Mouse (Mus musculus) midbrain, postnatal 0 days (tissue): ENCODE results near the gene Tas2r136. TPM values are rescaled to one million over a fixed set of nuclear protein-coding genes. Genes with fewer than 3 reads are reported as not detected.

Experiments used
- ATAC-seq: fragments of 200-750 bp; cut with Nextera tagmentation; 2 replicates; pipeline ENCODE4 v1.8.0; 2017; ENCODE audit warnings: moderate number of reproducible peaks, mild to moderate bottlenecking, moderate TSS enrichment, moderate library complexity; ENCODE audit not compliant: low FRiP score
- DNase-seq: peaks from one replicate; pipeline ENCODE4 v3.0.0-alpha.2; 2015; ENCODE audit warnings: low spot score
- H3K27ac ChIP-seq: fragments of 300-500 bp; sonication (generic); 2 replicates; pipeline ENCODE4 v1.5.1; 2014; ENCODE audit warnings: low read depth, mild to moderate bottlenecking, low read length, mixed read lengths
- H3K27me3 ChIP-seq: fragments of 300-500 bp; sonication (generic); 2 replicates; pipeline ENCODE4 v1.6.1; 2014; ENCODE audit warnings: low read length, control low read depth, mixed read lengths; ENCODE audit not compliant: insufficient read depth
- H3K36me3 ChIP-seq: fragments of 300-500 bp; sonication (generic); 2 replicates; pipeline ENCODE4 v1.6.1; 2014; ENCODE audit warnings: low read length, control low read depth, mixed read lengths; ENCODE audit not compliant: insufficient read depth
- H3K4me1 ChIP-seq: fragments of 300-500 bp; sonication (generic); 2 replicates; pipeline ENCODE4 v1.6.1; 2014; ENCODE audit warnings: mild to moderate bottlenecking, control low read depth, antibody characterized with exemption, low read length, mixed read lengths; ENCODE audit not compliant: insufficient read depth
- H3K4me2 ChIP-seq: fragments of 300-500 bp; sonication (generic); 2 replicates; pipeline ENCODE4 v1.6.1; 2014; ENCODE audit warnings: low read depth, mild to moderate bottlenecking, low read length, mixed read lengths; ENCODE audit not compliant: poor library complexity, severe bottlenecking
- H3K4me3 ChIP-seq: fragments of 300-500 bp; sonication (generic); 2 replicates; pipeline ENCODE4 v1.5.1; 2014; ENCODE audit warnings: low read depth, mild to moderate bottlenecking, low read length, moderate library complexity
- H3K9ac ChIP-seq: fragments of 300-500 bp; sonication (generic); replicated peaks from 2 replicates; pipeline ENCODE4 v1.6.1; 2014; ENCODE audit warnings: mild to moderate bottlenecking, low read length, moderate library complexity, mixed read lengths; ENCODE audit not compliant: poor library complexity, severe bottlenecking
- H3K9me3 ChIP-seq: fragments of 300-500 bp; sonication (generic); 2 replicates; pipeline ENCODE4 v1.6.1; 2016; ENCODE audit warnings: low read length, control low read depth
- CTCF ChIP-seq: IDR thresholded peaks from 2 replicates; pipeline ENCODE4 v1.5.1; 2016; ENCODE audit warnings: antibody characterized with exemption, mild to moderate bottlenecking
- WGBS: fragments of 180-500 bp; shearing (Covaris S2); extraction: QIAGEN DNeasy Blood & Tissue Kit; methylation state at CpG from one replicate; pipeline ENCODE4 v1.1.7; 2014; 5-methylcytosine and 5-hydroxymethylcytosine counted together
- polyA plus RNA-seq: library from polyadenylated mRNA; unstranded; fragments of >200 nt; fragmentation: Nextera tagmentation; extraction: Ambion mirVana; gene quantifications from 2 replicates; pipeline ENCODE4 v1.2.1, GENCODE M21; 2015
- total RNA-seq: library from RNA; depleted of rRNA; stranded (reverse); fragments of >200 nt; gene quantifications from 2 replicates; pipeline ENCODE4 v1.2.3, GENCODE M21; 2014; rRNA removed

Tas2r136 gene
- total and polyA plus RNA-seq, 2 experiments from 2014 or later: not detected

DNA sequence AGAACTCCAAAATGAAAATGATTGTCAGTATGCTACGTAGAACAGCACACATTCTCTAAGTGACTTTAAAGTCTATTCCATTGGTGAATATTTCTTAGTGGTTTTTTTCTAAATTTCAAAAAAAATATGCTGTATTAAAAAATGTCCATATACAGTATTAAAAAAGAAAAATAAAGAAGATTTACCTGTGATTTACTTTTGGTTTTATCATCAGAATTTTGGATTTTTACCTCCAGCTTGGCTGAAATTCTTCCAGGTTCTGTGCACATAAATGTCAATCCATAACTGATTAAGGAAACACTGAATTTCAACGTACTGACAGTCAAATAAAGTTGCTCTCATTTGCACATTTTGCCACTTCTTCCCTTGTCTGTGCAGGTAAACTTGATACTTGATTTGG lies 40.0 kb downstream of the Tas2r136 start, which contains the start of gene Tas2r115:
Tas2r115 (minus strand) TSS at position 101 of the 400 bp plus-strand sequence.
- no peak within 1 kb of the TSS for H3K9ac ChIP-seq
- H3K4me2 ChIP-seq: no peak within 1 kb of the TSS
- no peaks in the 10 kb centered on the region for H3K36me3 ChIP-seq
- H3K9me3 ChIP-seq: 0 out of 2 replicates have a peak, but pooled peaks cover 5% of the 10 kb centered on the region
- WGBS: 67% methylated on average over 2 of the region's 2 CpGs
- DNase-seq (no peak), ATAC-seq (no peak)
- no peak within 1 kb of the TSS for H3K27ac ChIP-seq
- H3K27me3 ChIP-seq: no peaks in the 10 kb centered on the region
- no peak within 1 kb of the TSS for H3K4me3 ChIP-seq
- no peaks in the 10 kb centered on the region for H3K4me1 ChIP-seq
- no peak for TF ChIP-seq CTCF

Other genes starting within 250 kb of the Tas2r136 start
- gene Prh1, start 208.4 kb downstream of the Tas2r136 start, total RNA-seq: not detected in 2 replicates
- not detected in 2 replicates for gene Prh1, start 208.4 kb downstream of the Tas2r136 start, polyA plus RNA-seq
- not detected in 2 replicates for gene Prp2, start 182.2 kb downstream of the Tas2r136 start, total RNA-seq
- not detected in 2 replicates for gene Prp2, start 182.2 kb downstream of the Tas2r136 start, polyA plus RNA-seq
- not detected in 2 replicates for gene A630073D07Rik, start 126.6 kb downstream of the Tas2r136 start, total RNA-seq
- gene A630073D07Rik, start 126.6 kb downstream of the Tas2r136 start, polyA plus RNA-seq: not detected in 2 replicates
- not detected in 2 replicates for gene Tas2r120, start 121.2 kb downstream of the Tas2r136 start, total RNA-seq
- not detected in 2 replicates for gene Tas2r120, start 121.2 kb downstream of the Tas2r136 start, polyA plus RNA-seq
- not detected in 2 replicates for gene Tas2r121, start 77.2 kb downstream of the Tas2r136 start, total RNA-seq
- gene Tas2r121, start 77.2 kb downstream of the Tas2r136 start, polyA plus RNA-seq: not detected in 2 replicates
- not detected in 2 replicates for gene Tas2r122, start 66.2 kb downstream of the Tas2r136 start, total RNA-seq
- gene Tas2r122, start 66.2 kb downstream of the Tas2r136 start, polyA plus RNA-seq: not detected in 2 replicates
- not detected in 2 replicates for gene Tas2r115, start 40.1 kb downstream of the Tas2r136 start, total RNA-seq
- gene Tas2r115, start 40.1 kb downstream of the Tas2r136 start, polyA plus RNA-seq: not detected in 2 replicates
- gene Tas2r124, start 23.4 kb downstream of the Tas2r136 start, total RNA-seq: not detected in 2 replicates
- not detected in 2 replicates for gene Tas2r124, start 23.4 kb downstream of the Tas2r136 start, polyA plus RNA-seq
- gene Tas2r102, start 16.0 kb downstream of the Tas2r136 start, total RNA-seq: not detected in 2 replicates
- not detected in 2 replicates for gene Tas2r102, start 16.0 kb downstream of the Tas2r136 start, polyA plus RNA-seq
- not detected in 2 replicates for gene Tas2r117, start 24.7 kb upstream of the Tas2r136 start, total RNA-seq
- not detected in 2 replicates for gene Tas2r117, start 24.7 kb upstream of the Tas2r136 start, polyA plus RNA-seq
- not detected in 2 replicates for gene Tas2r123, start 69.0 kb upstream of the Tas2r136 start, total RNA-seq
- not detected in 2 replicates for gene Tas2r123, start 69.0 kb upstream of the Tas2r136 start, polyA plus RNA-seq
- gene Tas2r116, start 77.3 kb upstream of the Tas2r136 start, total RNA-seq: not detected in 2 replicates
- not detected in 2 replicates for gene Tas2r116, start 77.3 kb upstream of the Tas2r136 start, polyA plus RNA-seq
- gene Tas2r110, start 89.8 kb upstream of the Tas2r136 start, total RNA-seq: not detected in 2 replicates
- gene Tas2r110, start 89.8 kb upstream of the Tas2r136 start, polyA plus RNA-seq: not detected in 2 replicates
- gene Tas2r113, start 114.8 kb upstream of the Tas2r136 start, total RNA-seq: not detected in 2 replicates
- gene Tas2r113, start 114.8 kb upstream of the Tas2r136 start, polyA plus RNA-seq: not detected in 2 replicates
- not detected in 2 replicates for gene Tas2r125, start 131.5 kb upstream of the Tas2r136 start, total RNA-seq
- not detected in 2 replicates for gene Tas2r125, start 131.5 kb upstream of the Tas2r136 start, polyA plus RNA-seq
- gene Tas2r129, start 172.9 kb upstream of the Tas2r136 start, total RNA-seq: not detected in 2 replicates
- gene Tas2r129, start 172.9 kb upstream of the Tas2r136 start, polyA plus RNA-seq: not detected in 2 replicates
- gene Tas2r131, start 179.8 kb upstream of the Tas2r136 start, total RNA-seq: not detected in 2 replicates
- gene Tas2r131, start 179.8 kb upstream of the Tas2r136 start, polyA plus RNA-seq: not detected in 2 replicates
- not detected in 2 replicates for gene Tas2r109, start 202.8 kb upstream of the Tas2r136 start, total RNA-seq
- not detected in 2 replicates for gene Tas2r109, start 202.8 kb upstream of the Tas2r136 start, polyA plus RNA-seq